Mouse (Mus musculus) bone marrow macrophage, adult 2 months (primary cell): ENCODE results near the gene Lrch3.

Experiments used
- CTCF ChIP-seq: IDR thresholded peaks from 2 replicates; pipeline ENCODE4 v1.5.1; 2012; ENCODE audit warnings: low read depth, mild to moderate bottlenecking, low read length, moderate library complexity
- POLR2A ChIP-seq: IDR thresholded peaks from 2 replicates; pipeline ENCODE4 v1.6.1; 2012; ENCODE audit warnings: mild to moderate bottlenecking, low read depth, low read length, borderline replicate concordance

- TF ChIP-seq CTCF = no peak
- no peak for TF ChIP-seq POLR2A
Measured at GRCm38 (mm10) chr16:33064636-33065035, 150.7 kb downstream of the Lrch3 start.
